Mouse (Mus musculus) heart, postnatal 10 days (tissue): ENCODE measurements around the gene Slamf8. TPM values are rescaled to one million over a fixed set of nuclear protein-coding genes. Genes with fewer than 3 reads are reported as not detected.

Experiments used
- DNase-seq, 2 experiments: peaks; one replicate each; pipeline ENCODE4 v3.0.0; 2021
- intact Hi-C: fragments of 180-260 bp; cut with DNase I; formaldehyde crosslinking; loops from one replicate; pipeline ENCODE4 v1.15.1; 2025
- total RNA-seq, 2 experiments: library from RNA; stranded (reverse); gene quantifications; 2 replicates each; pipeline ENCODE4 v1.2.3; 2021

Slamf8 gene
- total RNA-seq, 2 experiments from 2014 or later, result not detected

DNA sequence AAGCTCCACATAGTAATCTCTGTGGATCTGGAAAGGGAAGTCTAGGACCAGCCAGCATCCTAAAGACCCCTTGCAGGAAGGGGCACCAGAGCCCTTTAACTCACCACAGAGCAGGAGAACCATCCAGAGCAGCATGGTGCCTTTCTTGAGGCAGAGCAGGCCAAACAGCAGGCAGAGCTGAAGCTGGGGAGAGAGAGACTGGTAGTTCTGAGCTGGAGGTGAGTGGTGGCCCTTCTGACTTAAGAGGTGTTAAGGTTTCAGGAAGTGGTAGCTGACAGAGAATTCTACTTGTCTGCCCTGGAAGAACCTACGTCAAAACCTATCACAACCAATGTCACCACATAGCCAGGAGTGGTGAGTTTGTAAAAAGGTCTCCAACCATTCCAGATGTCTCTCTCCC is 12.0 kb upstream of the Slamf8 start, which contains the start of gene Fcrl6:
Gene Fcrl6 (minus strand): TSS at position 226 of the 400 bp plus-strand sequence.
- no peak for DNase-seq
- intact Hi-C loops, result no loop called here

DNA sequence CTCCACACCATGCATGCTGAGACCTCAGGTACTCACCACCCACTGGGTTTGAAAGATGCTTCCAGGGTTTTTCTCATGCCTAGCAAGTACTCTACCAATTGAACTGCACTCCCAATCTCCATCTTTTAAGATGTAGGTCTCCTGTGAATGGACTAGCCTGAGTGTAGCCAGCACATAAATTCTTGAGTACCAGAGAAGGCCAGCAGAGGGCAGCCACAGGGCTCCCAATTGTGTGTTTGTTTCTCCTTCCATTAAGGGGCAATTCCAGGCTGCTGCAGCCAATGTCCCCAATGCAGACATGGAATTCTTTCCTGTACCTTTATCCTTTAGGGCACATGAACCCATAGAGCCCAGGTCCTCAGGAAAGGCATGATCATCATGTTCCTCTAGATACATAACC is 4.1 kb upstream of the Slamf8 start:
- intact Hi-C loops, result no loop called here

DNA sequence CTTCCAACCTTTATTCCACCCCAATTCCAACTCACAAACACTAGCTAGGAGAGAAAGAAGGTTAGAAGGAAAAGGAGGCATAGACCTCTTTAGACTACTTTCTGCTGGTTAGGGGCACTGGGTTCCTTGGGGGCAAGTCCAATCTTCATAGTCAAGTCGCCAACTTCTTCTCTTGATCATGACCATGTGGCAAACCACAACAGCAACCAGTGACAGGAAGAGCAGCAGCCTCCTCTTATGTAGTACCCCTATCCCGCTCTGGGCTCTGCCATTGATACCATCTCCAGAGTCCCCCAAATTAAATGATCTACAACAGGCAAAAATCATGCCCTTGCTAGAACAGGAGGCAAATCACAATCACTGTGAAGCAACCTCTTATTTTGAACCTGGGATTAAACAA is 3.6 kb upstream of the Slamf8 start:
- intact Hi-C loops, result no loop called here

More for the DNA sequence above, 4.1 kb upstream of the Slamf8 start:
- peak; percentile 39 to 67 for DNase-seq

DNA sequence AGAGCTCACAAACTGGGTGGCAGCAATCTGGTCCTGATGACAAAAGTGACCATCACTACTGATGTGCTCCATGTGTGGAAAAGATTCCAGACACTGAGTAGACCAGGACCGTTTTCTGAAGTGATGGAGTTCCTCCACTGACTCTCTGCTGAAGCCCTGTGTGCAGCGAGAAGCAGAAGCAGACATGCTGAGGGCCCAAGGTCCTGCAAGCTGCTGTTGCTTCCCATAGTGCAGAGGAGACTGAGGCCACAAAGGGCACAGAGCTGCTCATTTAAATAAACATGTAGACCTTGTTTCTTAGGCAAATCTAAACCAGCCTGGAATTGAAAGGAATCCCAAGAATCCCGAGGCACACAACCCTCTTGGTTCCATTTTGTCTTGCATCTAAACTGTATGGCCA is 3.0 kb upstream of the Slamf8 start:
- intact Hi-C loops, result no loop called here
- no peak for DNase-seq

More for the DNA sequence above, 3.6 kb upstream of the Slamf8 start:
- DNase-seq, result no peak

DNA sequence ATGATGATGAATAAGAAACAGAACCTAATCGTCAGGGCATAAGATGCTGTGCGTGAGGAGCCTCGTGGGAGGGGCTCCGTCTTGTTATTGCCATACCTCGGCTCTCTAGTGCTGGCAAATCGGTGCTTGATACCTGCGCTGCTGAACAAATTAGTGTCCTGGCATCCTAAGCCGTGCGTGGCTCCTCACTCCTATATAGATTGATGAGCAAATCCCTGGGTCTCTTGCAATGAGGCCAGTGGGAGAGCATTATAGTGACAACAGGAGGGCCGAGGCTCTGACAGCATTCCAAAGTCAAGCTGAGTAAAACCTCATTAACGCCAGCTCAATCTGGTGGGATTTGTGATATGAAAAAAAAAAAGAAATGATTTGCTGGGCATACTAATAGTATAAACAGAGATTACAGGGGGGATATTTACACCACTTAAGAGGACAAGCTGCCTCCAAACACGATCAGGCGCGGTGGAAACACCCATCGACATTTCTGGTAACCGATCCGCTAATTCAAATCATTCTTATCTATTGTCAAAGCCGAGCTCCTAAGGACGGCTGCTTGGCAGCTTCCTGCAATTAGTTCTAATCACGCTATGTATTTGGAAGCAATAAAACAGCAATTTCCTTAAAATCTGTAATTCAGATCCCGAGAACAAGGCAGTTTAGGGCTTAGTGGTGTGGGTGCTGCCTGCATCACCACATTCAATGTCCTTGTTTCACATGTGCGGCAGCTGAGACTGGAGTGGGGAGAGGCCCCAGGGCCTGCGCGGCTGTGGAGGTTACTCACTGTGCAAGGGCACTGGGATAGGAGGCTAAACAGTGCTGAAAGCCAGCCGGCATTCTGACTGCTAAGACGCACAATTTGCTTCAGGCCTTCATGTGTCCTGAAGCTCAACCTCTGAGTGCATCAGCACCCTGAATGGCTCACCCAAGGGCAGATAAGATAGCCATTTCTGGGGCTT is 4.5 kb downstream of the Slamf8 start:
- no peak for DNase-seq
- intact Hi-C loops, result no loop called here

DNA sequence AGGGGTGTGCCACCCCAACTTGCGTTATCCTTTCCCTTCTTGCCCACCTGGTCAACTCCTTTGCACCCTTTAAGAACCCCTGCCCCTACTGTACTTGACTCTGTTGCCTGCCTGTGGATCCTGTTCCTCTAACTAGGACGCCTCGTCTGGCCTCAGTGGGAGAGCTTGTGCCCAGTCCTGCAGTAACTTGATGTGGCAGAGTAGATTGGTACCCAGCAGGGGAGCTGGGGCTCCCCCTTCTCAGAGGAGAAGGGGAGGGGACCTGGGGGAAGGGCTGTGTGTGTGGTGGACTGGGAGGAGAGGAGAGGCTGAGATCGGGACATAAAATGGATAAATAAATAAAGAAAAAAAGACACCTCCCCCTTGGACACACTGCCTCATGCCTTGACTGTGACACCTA is 5.3 kb downstream of the Slamf8 start:
- DNase-seq, result no peak
- intact Hi-C loops, result no loop called here

DNA sequence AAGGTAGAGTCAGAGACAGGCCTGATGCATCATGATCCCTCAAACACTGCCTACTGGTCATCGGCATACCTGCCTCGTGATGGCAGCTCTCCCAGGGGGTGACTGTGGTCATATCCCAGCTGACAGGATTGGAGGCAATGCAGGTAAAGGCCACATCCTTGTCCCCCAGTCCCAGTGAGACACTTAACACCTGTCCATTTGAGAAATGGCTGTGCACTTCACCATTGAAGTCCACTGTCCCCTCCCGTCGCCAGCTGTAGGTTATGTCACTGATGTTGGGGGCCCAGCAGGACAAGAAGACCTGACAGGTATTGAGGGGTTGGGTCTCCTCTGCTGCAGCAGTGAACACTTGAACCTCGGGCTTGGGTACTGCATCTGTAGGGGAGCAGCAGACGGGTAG is 6.1 kb downstream of the Slamf8 start:
- no peak for DNase-seq
- intact Hi-C loops, result no loop called here

DNA sequence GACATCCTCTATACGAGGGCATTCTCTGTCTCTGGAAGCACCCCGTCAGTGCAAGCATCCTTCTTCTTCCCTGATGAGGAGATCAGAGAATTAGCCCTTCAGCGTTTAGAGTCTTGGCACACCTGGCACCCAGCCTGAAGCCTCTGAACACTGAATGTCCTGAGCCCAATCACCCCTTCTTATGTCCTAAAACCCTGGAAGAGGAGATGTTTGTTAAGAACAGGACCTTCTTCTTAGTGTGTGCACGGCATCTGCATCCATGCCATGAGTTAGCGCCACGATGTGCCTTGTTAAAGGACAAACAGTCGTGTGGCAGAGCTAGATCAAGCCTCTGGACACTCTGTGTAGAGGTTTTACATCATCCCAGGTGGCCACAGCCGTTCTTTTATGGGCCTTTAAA is 7.9 kb downstream of the Slamf8 start:
- intact Hi-C loops, result no loop called here
- no peak for DNase-seq

DNA sequence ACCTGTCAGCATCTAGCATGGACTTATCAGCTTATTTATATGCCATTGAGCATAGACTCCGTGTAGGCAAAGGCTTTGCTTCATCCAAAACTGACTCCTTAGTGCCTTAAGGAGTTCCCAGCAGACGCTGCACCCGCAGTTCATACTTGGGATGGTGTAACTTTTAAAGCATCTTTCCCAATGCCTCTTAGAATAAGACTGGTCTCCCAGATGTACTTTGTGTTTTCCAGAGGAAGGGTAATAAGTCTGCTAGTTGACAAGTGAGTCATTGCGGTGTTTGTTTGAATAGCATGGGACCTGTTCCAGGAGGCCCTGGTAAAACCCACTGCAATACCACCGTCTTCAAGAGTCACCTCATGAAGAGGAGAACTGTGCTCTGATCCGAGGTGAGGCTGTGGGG is 10.3 kb downstream of the Slamf8 start:
- intact Hi-C loops, result no loop called here
- no peak for DNase-seq

DNA sequence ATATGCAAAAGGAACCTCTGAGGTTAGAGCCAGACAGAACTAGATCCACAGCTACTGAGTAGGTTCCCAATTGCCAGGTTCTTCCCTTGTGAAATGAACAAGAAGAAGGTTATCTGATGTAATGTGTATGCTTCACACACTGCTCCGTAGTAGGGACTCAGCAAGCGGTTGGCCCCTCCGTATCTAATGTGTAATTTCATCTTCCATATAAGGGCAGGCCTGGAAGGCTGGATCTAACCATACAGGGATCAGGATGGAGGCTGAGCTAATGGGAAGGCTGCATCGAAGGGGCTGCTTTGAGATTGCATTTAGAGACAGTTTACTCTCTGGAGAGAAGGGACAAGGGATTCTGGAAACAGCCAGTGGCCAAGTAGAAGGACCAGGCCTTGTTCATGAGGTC is 22.6 kb downstream of the Slamf8 start:
- intact Hi-C loops, result no loop called here
- DNase-seq, result no peak

DNA sequence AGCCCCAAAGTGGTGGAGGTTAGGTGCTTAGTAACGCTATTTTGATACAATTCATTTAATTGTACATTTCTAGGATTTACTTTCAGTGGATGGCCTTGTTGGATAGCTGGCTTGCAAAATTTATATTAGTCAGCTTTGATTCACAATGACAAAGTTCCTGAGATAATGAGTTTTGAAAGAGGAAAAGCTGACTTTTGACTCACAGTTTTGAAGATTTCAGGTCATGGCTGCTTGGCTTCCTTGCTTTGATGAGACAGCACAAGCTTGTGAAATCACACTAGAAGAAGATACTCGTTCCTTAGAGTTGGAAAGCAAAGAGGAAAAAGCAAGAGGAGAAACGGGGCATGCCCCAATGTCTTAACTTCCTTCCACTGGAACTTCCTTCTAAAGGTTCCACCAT is 24.2 kb downstream of the Slamf8 start:
- intact Hi-C loops, result no loop called here
- no peak for DNase-seq

DNA sequence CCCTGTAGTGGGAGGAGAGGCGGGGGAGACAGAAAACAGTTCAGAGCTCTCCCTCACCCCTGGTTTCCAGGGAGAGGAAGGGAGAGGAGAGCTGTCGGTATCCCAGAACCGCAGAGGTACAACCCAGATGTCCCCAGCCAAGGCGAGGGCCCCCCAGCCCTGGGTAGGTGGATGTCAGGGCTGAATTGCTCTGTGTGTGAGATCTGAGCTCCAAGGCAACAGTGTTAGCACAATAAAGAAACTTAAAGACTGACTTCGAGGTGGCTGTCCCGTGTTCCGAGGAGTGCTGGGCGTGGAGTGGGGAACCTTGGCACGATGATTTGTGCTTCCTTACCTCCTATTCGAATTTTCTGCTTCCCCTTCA is 26.9 kb downstream of the Slamf8 start:
- intact Hi-C loops, result loop anchor here (1.0 to 5.0 kb wide), 2 partner anchors 35 to 49 kb away; no protein-coding TSS in a partner anchor
- no peak for DNase-seq

DNA sequence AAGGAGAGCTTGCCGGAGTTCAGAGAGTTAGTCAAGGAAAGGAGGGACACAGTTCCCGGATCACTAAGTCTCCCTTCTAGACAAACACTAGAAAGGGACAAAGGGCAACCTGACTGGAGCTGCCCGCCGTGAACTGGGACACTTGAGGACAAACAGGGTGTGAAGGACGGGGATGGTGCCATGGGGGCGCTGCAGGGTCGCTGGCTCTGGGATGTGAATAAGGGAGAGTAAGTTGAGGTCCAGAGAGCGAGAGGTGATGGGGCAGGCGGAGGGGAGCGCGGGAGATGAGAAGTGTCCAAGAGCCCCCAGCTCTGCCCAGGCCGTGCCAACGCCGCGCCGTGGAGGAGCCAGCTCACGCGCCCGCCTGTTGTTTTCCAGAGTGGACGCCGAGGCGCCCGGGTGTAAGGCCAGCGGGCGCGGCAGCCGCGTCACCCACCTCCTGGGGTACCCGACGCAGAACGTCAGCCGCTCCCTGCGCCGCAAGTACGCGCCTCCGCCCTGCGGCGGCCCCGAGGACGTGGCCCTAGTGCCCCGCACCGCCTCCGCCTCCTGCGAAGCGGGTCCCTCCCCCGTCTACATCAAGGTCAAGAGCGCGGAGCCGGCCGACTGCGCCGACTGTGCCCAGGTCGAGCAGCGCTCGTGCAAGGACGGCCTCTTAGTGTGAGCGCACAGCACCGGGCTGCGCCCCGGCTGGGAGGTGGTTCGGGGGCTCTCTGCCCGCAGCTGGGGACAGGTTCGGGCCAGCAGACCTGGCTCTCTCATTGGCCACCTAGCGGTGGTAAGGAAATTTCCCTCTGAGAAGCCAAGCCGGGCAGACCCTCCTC is 27.5 kb downstream of the Slamf8 start:
- intact Hi-C loops, result loop anchor here (1.0 to 5.0 kb wide), 2 partner anchors 35 to 49 kb away; no protein-coding TSS in a partner anchor
- peak; percentile 80 to 84 for DNase-seq

DNA sequence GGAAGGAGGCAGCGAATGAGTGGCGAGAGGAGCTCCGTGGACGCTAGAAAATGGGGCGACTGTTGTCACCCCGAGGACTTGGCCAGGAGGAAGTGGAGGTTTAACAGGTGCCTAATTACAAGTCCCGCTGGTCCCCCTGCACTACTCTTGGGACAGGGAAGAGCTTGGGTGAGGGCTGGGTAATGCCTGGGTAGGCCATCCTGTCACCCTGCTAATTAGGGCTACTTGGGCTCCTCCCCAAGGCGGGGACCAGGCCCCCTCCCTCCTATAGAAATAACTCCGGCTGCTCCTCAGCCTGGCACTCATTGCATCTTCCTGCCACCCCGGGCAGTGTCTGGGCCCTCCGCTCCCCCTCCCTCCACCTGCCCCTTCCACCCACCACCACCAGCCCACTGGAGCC is 34.7 kb downstream of the Slamf8 start, which contains the start of gene Vsig8:
Gene Vsig8 (plus strand): TSS at position 301 of the 400 bp plus-strand sequence.
- intact Hi-C loops, result no loop called here
- no peak for DNase-seq

DNA sequence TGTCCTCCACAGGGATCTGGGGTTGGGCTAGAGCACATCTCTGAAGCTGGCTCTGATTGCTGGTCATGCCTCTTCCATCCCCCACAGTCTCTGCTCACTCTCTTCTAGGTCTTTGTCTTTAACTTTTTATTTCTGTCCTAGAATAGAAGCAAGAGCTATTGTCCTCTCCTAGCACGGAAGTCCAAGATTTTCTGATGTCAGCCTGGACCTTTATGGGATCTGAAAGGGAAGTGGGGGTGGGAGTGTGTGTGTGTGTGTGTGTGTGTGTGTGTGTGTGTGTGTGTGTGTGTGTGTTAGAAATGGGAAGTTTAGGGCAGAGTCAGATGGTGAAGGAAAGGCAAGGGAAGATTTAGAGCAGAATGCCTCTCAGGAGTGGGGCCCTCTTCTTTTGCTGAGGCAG is 37.7 kb downstream of the Slamf8 start:
- DNase-seq, result peak in 1 of 2 experiments; percentile 38
- intact Hi-C loops, result no loop called here

DNA sequence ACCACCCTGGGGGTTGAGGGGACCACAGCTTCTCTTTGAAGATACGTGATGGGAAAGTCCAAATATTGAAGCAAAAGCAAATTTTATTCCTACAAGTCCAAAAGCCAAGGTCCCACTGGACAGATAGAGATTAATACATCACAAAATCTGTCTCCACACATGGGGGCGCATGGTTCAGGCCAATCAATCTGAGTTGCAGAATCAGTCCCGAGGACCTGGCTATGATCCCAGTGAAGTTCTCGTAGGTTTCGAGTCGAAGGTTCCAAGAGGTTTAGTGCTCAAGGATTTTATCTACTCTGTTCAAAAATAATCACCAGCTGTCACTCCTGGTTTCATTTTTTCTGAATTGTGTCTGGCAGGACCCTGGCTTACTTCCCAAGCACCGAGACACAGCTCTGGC is 39.4 kb downstream of the Slamf8 start:
- intact Hi-C loops, result no loop called here
- no peak for DNase-seq

DNA sequence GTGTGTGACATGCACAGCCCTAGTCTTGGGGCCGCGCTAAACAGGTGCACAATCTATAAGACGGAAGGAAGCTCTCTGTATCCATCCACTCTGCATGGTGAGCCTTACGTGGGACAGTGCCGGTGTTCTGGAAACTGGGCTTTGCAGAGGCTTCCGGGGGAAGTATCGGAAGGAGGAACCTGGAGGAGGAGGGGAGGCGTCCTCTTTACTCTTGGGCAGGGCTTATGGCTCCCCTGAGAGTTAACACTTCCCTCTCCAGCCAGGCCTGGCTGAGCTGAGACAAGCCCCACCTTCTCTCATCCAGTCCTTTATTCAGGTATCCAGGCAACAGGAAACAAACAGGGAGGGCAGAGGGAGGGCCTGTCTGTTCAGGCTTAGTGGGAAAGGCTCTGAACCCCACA is 39.8 kb downstream of the Slamf8 start:
- DNase-seq, result peak; percentile 58 to 64

DNA sequence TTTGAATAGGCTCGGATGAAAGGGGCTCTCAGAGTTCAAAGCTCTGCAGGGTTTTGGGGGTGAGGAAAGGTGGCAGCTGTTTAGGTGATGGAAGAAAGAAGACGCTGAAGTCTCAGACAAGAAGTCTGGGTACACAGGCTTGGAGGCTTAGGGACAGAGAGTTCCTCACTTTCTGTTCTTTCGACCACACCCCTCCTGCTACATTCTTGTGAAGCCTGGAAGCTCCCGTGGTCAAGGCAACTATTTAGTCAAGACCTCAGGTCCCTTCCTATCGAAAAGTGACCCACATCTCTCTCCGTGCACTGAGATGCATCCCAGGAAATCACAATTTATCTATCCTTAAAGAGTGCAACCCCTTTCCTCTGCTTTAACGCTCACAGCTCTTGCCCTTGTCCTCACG is 40.7 kb downstream of the Slamf8 start:
- DNase-seq, result no peak
- intact Hi-C loops, result loop anchor here (2.0 kb wide), 1 partner anchor 17 kb away; no protein-coding TSS in a partner anchor

More for the DNA sequence above, 39.8 kb downstream of the Slamf8 start:
- intact Hi-C loops, result no loop called here

DNA sequence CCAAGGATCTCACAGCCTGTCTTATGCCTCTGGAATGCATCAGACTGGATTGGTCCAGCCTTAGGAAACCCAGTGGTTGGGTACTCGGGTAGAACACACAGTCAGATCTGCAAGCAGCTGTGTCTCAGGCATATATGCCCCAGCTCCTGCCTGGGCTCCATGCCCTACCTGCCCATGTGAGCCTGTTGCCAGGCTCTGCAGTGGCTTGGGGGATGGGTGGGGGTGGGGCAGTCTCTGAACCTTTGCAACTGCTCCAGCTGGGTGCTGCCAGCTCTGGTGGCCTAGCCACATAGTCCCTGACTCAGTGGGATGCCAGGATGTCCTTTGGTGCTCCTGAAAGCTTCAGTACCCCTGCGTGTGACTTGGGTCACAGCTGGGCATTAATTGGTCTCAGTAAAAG is 41.1 kb downstream of the Slamf8 start:
- intact Hi-C loops, result loop anchor here (2.0 kb wide), 1 partner anchor 17 kb away; no protein-coding TSS in a partner anchor
- DNase-seq, result no peak

DNA sequence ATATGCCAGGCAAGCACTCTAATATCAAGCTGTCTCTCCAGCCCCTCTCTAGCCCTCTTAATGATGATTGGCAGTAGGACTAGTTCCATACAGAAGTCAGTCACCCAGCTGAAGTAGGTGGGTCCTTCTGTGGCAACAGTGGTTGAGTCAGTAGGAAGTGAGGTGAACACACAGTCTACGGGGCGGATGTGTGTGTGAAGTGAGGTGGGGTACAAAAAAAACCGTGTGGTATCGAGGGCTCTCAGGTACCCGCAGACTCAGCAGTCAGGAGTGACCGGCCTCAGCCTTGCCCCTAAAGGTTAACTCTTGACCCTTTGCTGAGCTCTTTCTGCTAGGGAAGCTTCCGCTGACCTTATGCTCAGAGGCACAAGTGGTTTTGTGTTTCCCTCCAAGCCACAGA is 41.9 kb downstream of the Slamf8 start:
- intact Hi-C loops, result loop anchor here (2.0 kb wide), 1 partner anchor 16 kb away; no protein-coding TSS in a partner anchor

DNA sequence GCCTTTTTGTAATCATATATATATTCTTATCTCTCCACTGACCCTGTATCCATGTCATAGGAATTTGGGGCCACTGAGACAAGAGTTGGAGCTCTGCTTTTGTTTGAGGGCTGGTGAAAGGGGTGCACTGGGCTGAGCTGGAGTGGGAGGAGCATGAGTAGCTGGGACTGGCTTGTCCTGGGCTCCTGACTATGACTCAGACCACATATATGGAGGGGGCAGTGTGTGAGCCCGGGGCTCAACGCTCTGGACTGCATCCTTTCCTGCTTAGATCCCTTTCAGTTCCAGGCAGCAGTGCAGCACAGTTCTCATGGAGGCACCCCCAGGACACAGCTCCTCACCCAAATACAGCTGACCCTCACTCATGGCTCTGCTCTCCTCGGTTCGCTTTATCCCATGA is 44.3 kb downstream of the Slamf8 start:
- intact Hi-C loops, result no loop called here
- no peak for DNase-seq

More for the DNA sequence above, 41.9 kb downstream of the Slamf8 start:
- DNase-seq, result no peak
